ENCODE assay signal across 9 mouse cellular contexts in the genomic region with DNA sequence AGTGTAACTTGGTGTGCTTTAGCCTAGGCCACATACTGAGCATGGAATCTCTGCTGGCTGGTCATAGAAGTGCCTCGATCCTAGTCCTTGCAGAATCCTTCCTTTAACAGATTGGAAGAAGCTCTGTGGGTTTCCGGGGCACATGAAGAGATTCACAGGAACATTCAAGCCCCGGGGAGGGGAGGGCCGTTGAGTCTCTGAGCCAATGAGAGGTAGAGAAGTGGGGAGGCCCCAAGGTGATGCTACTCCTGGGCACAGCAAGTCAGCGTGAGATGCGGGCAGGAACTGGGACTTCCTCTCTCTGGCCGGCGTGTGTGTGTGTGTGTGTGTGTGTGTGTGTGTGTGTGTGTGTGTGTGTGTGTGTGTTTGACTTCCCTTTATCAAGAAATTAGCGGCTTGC. TPM values are rescaled to one million over a fixed set of nuclear protein-coding genes. Genes with fewer than 3 reads are reported as not detected.
DNase-seq lines count a peak whose midpoint lies in the region; ATAC-seq and TF ChIP-seq lines count a peak whose summit lies in the region.
"Had no signal": no experiment of that assay in that cellular context is flagged by ENCODE, and none has a peak within 500 bp of the region (broad histone marks: within the 10 kb centered on the region; RNA-seq: fewer than 3 reads in every experiment).

No protein-coding gene starts in this region.

- H3K36me3 ChIP-seq in liver, embryonic 13.5 days: no peaks in the 10 kb centered on the region
- H3K36me3 ChIP-seq: neural tube, embryonic 13.5 days had no signal

- intact Hi-C loops in heart, postnatal 25 days (cut with DNase I): no loop called here

- H3K4me3 ChIP-seq in liver, embryonic 13.5 days (replicated peaks): no peak overlapping the region
- H3K4me3 ChIP-seq in layer of hippocampus, adult 2 months: no peak overlapping the region
- H3K4me3 ChIP-seq: neural tube, embryonic 13.5 days had no signal

- no peak overlapping the region for H3K9ac ChIP-seq in liver, embryonic 13.5 days
- H3K9ac ChIP-seq: neural tube, embryonic 13.5 days had no signal

- peaks cover 9% of the 10 kb centered on the region; the same call in 1 of the 2 replicates for H3K4me1 ChIP-seq in liver, embryonic 13.5 days (replicated peaks)

- H3K27me3 ChIP-seq in liver, embryonic 13.5 days: peaks cover 9% of the 10 kb centered on the region
- H3K27me3 ChIP-seq: neural tube, embryonic 13.5 days had no signal

- 0 out of 2 replicates have a peak, but pooled peaks cover 2% of the 10 kb centered on the region for H3K9me3 ChIP-seq in liver, embryonic 13.5 days (replicated peaks)

- peak overlapping the region; percentile 21; the same call in 1 of the 2 replicates for H3K4me2 ChIP-seq in liver, embryonic 13.5 days
- H3K4me2 ChIP-seq: neural tube, embryonic 13.5 days had no signal

- peak; percentile 96 for DNase-seq in heart, adult 11 months
- DNase-seq in heart, postnatal 25 days (ENCODE audit: low spot score): no peak
- peak; percentile 89 for DNase-seq in ES-CJ7 (ENCODE audit: low read depth, low spot score)
- no peak for DNase-seq in liver, embryonic 13.5 days
- DNase-seq in spleen, adult 18-20 months: peak; percentile 75 to 88
- no peak for DNase-seq in frontal cortex, postnatal 14 days (ENCODE audit: low spot score in 2 of 2)
- DNase-seq in urinary bladder, postnatal 4 days (ENCODE audit: low spot score in 2 of 2): no peak
- no peak for DNase-seq in layer of hippocampus, adult 2 months (ENCODE audit: low spot score in 2 of 2)

- no peak for TF ChIP-seq CTCF in layer of hippocampus, adult 2 months (conservative IDR thresholded peaks at IDR 0.05)

- peak overlapping the region; percentile 53 for H3K27ac ChIP-seq in liver, embryonic 13.5 days
- no peak overlapping the region for H3K27ac ChIP-seq in layer of hippocampus, adult 2 months
- H3K27ac ChIP-seq: neural tube, embryonic 13.5 days had no signal

- peak; percentile 50; the same call in 1 of the 2 replicates for ATAC-seq in liver, embryonic 13.5 days (ENCODE audit: low read depth)

- 13% methylated on average over 9 of the region's 9 CpGs for WGBS in liver, embryonic 13.5 days (ENCODE audit: insufficient replicate concordance)

RNA-seq across cellular contexts. Expression of gene B4galt5, which starts 19.3 kb away (rescaled TPM):
- 10 to 100 TPM; 12.7 to 14.6 TPM for total RNA-seq in heart, postnatal 25 days (2021)
- 2.9 and 3.2 TPM in 2 replicates for polyA plus RNA-seq in liver, embryonic 13.5 days (2015; fragmentation: Nextera tagmentation; extraction: Ambion mirVana)
- 10 to 100 TPM; 38.1 to 43.9 TPM for total RNA-seq in layer of hippocampus, adult 2 months (2021)

RNA-seq across cellular contexts. Expression of gene Slc9a8, which starts 53.2 kb away (rescaled TPM):
- 10 to 100 TPM; 21.8 to 23.9 TPM for total RNA-seq in heart, postnatal 25 days (2021)
- 12.0 and 13.4 TPM in 2 replicates for polyA plus RNA-seq in liver, embryonic 13.5 days (2015; fragmentation: Nextera tagmentation; extraction: Ambion mirVana)
- total RNA-seq in layer of hippocampus, adult 2 months (2021): 10 to 100 TPM; 33.2 to 34.5 TPM

Comparison
In these comparisons a context has a peak if more than half of its experiments do, and no peak if none do; other contexts are left out.
1. DNase-seq: peak in heart, adult 11 months (single experiment), ES-CJ7 (single experiment) and spleen, adult 18-20 months (2 of 2); none in heart, postnatal 25 days (single experiment), liver, embryonic 13.5 days (single experiment), frontal cortex, postnatal 14 days (0 of 2), urinary bladder, postnatal 4 days (0 of 2) and layer of hippocampus, adult 2 months (0 of 2).